Mouse (Mus musculus) activated CD4-positive, CD25-positive, alpha-beta regulatory T cell, adult 4 months (primary cell): ENCODE measurements around the gene Stxbp2. TPM values are rescaled to one million over a fixed set of nuclear protein-coding genes. Genes with fewer than 3 reads are reported as not detected.
"Not testable (repeated sequence)": the region's sequence is repeated elsewhere in the genome, so short reads cannot be mapped to it uniquely, and the experiment has no call there.

ENCODE experiments used
- ATAC-seq: one replicate; pipeline ENCODE4 v1.8.0; 2017
- polyA plus RNA-seq, 2 experiments: library from polyadenylated mRNA; unstranded; fragments of 100-300 nt; shearing (Covaris generic); gene quantifications; one replicate each; pipeline ENCODE4 v1.2.1; 2017

The Stxbp2 gene
- 100 to 1,000 TPM; 184 to 205 TPM for polyA plus RNA-seq

DNA sequence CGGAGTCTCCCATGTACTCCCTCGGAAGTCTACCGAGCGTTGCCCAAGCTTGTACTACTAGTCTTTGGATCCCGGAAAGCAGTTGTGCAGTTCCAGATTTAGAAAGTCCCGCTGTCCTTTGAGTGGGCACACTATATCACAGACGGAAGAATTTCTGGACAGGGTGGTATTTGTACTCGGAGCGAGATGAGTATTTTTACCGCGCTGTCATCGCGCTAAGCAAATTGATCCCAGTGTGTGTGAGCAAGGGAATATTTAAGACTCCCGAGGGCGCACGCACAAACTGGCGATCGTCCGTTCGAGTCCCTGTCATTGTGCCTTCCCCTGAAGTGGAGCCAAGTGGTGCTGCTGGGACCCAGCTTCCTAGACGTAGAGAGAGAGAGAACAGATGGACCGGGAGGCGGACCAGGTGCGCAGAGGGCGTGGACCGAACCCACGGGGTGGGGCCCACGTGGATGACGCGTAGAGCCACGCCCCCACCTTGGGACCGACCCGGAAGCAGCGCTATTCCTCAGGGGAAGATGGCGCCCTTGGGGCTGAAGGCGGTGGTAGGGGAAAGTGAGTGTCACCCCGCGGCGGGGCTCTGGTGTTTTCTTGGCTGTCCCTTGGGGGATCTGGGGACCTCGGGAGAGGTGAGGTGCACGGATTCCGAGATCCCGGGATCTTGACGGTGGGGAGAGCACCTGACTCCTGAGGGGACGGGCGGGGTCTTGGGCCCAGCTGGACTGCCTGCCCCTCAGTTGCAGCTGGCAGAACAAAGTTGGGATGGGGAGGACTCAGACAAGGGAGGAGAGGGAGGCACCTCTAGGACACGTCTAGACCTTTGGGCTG is at the start of gene Stxbp2:
TSS of gene Stxbp2 (plus strand) at position 309 of the 831 bp plus-strand sequence.
- peak; percentile 97 for ATAC-seq

- ATAC-seq: not testable (repeated sequence)
Observed at GRCm38 (mm10) chr8:3581961-3582360, 48.8 kb upstream of the Stxbp2 start.

DNA sequence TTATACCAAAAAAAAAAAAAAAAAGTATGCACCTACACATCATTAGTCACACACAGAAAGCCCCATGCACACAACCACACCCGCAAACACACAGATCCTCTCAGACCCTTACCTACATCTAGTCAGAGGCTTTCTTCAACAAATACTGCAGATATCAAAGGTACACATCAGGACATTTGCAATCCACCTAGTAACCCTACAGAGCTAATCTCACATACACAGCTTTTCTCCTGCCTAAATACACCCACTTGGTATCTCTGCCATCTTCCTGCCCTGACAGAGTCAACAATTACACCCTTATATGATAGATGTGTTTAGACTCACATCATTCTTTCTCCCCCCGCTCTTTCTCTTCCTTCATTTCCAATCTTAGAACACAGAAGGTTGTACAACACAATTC is 44.3 kb upstream of the Stxbp2 start:
- no peak for ATAC-seq

DNA sequence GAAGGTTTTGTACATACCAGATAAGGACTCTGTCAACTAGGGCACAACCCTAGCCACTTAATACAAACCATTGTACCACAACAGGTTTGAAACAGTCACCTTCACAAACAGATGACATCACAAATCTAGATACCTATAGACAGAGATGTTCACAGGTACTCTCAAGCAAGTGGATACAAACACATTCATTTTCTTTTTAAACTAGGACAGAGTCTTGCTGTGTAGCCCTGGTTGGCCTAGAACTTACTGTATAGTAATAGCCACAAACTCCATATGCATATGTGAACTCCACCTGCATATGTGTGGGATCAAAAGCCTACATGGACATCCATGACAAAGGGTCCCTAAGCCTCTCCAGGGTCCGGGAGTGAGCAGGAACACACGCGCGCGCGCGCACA is 43.8 kb upstream of the Stxbp2 start, which contains the start of gene Camsap3:
TSS of gene Camsap3 (plus strand) at position 301 of the 398 bp plus-strand sequence.
- ATAC-seq: no peak

DNA sequence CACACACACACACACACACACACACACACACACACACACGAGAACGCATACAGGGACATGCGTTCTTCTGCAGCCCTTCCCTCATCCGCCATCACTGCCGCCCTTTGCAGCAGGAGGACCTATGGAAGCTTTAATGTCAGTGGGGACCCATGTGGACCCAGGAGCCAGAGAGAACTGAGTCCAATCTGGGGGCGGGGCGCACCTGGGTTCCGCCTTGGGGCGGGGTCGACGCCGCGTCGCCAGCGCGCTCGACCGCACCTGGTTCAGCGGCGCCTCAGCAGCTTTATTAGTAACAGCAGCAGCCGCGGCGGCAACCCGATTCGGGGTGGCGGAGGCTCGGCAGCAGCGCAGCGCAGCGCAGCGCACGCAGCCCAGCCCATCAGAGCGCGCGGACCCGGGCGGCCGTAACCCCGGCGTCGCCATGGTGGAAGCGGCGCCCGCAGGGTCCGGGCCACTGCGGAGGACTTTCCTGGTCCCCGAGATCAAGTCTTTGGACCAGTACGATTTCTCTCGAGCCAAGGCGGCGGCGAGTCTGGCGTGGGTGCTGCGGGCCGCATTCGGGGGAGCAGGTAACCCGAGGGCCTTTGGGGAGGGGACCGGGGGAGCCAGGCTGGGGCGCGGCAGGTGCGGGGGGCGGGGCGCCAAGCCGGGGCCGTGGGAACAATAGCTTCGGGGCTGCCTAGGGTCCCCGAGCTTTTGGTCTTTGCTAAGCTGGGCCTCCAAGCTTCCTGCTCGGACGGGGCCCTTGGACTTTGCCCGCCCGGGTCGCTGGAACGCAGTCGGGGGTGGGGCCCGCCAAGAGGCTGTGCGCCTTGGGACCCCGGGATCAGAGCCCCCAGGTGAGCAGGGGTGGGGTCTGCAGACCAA is 43.1 kb upstream of the Stxbp2 start:
- peak; percentile 46 for ATAC-seq

GRCm38 (mm10) chr8:3588258-3588633 is 42.5 kb upstream of the Stxbp2 start:
- ATAC-seq: no peak

- no peak for ATAC-seq
Observed at GRCm38 (mm10) chr8:3593470-3593869, 37.3 kb upstream of the Stxbp2 start.

DNA sequence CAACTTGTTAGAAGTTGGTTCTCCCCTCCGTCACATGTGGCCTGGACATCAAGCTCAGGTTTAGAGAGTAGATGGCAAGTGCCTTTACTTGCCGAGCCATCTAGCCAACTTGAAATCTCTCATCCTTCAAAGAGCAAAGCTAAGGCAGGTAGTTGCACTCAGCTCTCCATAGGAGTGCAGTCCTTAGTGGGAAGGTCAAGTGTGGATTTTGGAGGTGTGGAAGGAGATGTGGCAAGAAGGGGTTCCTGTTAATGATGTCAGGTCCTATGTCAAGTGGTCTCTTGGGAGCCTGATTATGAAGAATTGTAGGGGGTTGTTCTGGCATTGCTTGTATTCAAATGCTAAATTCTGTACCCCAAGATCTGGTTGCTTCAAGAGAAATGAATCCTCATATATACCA is 36.3 kb upstream of the Stxbp2 start:
- ATAC-seq: no peak

DNA sequence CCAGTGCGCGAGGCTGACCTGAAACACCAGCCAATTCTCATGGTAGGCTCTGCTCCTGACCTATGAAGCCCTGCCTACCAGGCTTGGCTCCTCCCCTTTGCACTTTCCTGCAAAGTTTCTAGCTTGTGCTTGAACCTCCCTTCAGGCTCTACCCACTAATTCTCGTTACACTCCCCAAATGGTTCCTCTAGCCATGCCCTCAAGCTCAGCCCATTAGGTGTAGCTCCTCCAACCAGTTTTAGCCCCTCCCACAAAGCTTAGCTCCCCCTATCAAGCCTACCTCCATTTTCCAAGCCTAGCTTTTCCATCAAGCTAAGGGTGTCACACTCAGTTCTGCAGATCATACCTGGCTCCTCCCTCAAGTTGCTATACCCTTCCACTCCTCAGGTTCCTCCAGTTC is 32.7 kb upstream of the Stxbp2 start:
- ATAC-seq: no peak

- ATAC-seq: no peak
Observed at GRCm38 (mm10) chr8:3599219-3599618, 31.5 kb upstream of the Stxbp2 start.

- ATAC-seq: no peak
Observed at GRCm38 (mm10) chr8:3600401-3600800, 30.4 kb upstream of the Stxbp2 start.

GRCm38 (mm10) chr8:3603439-3603838 is 27.3 kb upstream of the Stxbp2 start:
- ATAC-seq: no peak

- no peak for ATAC-seq
Observed at GRCm38 (mm10) chr8:3606593-3606992, 24.2 kb upstream of the Stxbp2 start.

- ATAC-seq: no peak
Observed at GRCm38 (mm10) chr8:3607822-3608221, 22.9 kb upstream of the Stxbp2 start.

GRCm38 (mm10) chr8:3609046-3609815 is 21.5 kb upstream of the Stxbp2 start:
- ATAC-seq: no peak

- no peak for ATAC-seq
Observed at GRCm38 (mm10) chr8:3609816-3610150, 21.0 kb upstream of the Stxbp2 start.

DNA sequence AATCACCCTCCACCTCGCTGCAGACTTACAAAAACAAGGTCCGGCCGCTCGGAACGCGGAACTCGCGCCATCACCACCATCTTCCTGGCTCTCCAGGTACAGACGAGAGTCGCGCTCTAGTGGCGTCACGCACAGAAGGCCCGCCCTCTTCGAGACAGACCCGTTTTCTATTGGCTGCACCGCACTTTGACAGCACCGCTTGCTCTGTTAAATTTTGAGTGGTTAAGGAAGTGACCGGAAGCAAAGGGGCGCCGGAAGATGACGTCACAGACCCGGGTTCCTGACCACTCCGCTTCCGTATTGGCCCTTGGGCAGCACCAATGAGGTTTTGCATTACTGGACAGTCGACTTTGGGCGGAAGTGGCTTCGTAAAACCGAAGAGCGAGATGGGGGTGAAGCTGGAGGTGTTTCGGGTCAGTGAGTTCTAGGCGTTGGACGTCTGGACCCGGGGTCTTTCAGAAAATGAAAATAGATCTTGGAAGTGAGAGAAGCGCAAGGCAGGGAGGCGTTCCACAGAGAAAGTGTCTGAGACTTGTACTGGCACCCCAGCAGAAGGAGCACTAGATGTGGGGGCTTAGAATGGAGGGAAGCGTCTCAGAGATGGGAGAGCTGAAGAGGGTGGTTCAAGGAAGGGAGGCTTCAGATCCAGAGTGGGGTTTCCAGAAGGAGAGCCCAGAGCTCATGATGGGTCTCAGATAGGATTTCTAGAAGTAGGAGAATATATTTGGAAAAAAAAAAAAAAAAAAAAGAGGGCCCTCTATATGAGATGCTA is 9.4 kb upstream of the Stxbp2 start, which contains the start of the genes Xab2 and Pet100:
TSS of gene Xab2 (minus strand) at position 118 of the 772 bp plus-strand sequence.
TSS of gene Pet100 (plus strand) at position 350 of the 772 bp plus-strand sequence.
- ATAC-seq: peak; percentile 95

- no peak for ATAC-seq
Observed at GRCm38 (mm10) chr8:3622119-3622518, 8.6 kb upstream of the Stxbp2 start.

GRCm38 (mm10) chr8:3625445-3625844 is 5.3 kb upstream of the Stxbp2 start, which contains the start of gene Pcp2:
Gene Pcp2, minus strand, starts transcription at chr8:3625545.
- ATAC-seq: no peak

DNA sequence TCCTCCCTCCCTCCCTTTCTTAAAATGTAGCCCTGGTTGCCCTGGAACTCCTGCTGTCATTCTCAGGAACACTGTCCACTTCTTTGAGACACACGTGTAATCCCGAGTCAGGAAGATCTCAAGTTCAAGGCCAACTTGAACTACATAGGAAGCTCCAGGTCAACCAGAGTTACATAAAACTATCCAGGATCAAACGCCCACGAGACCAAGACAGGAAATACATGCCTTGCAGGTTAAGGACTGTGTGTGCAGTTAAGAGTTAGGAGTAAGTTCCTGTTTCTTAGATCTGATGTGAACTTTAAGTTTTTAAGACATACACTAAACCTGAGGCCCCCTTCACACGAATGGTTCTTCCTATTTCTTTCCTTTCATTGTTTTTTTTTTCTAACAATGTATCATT is 3.8 kb upstream of the Stxbp2 start:
- ATAC-seq: no peak

- ATAC-seq: peak; percentile 34
Observed at GRCm38 (mm10) chr8:3628014-3628413, 2.7 kb upstream of the Stxbp2 start.

DNA sequence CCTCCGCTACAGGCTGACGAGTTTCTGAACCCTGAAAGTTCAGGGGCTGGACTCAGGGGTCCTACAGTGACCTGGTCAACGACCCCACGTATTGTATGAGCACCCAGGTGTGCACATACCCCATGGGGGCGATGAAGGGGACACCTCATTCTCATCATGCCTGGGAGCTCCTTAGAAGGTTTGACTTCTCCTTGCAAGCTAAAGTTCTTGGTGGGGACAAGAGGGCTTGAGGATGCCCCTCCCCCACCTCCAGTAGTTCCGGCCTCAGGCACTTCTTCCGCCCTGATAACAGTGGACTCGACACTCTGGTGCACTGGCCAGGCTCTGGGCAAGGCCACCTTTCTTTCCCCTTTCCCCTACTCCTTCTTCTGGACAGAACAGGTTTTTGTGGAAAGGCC is 722 bp downstream of the Stxbp2 start:
- ATAC-seq: no peak
